34 mouse cellular contexts compared by ENCODE assay signal in genomic region chr16:30508738-30509137, GRCm38 (mm10).
"Had no signal": no experiment of that assay in that cellular context is flagged by ENCODE, and none has a peak within 500 bp of the region (broad histone marks: within the 10 kb centered on the region; RNA-seq: fewer than 3 reads in every experiment).

No protein-coding gene starts in this region.

- H3K4me3 ChIP-seq: heart, embryonic 10.5 days; heart, embryonic 12.5 days; heart, embryonic 13.5 days; heart, embryonic 15.5 days; hindbrain, embryonic 10.5 days; hindbrain, embryonic 12.5 days; hindbrain, embryonic 13.5 days; hindbrain, embryonic 15.5 days; intestine, embryonic 15.5 days; kidney, embryonic 15.5 days; layer of hippocampus, adult 2 months had no signal

- H3K27me3 ChIP-seq: hindbrain, embryonic 12.5 days; hindbrain, embryonic 13.5 days; hindbrain, embryonic 15.5 days; intestine, embryonic 15.5 days; kidney, embryonic 15.5 days had no signal

- H3K9ac ChIP-seq: heart, embryonic 12.5 days; heart, embryonic 13.5 days; heart, embryonic 15.5 days; hindbrain, embryonic 12.5 days; hindbrain, embryonic 13.5 days; hindbrain, embryonic 14.5 days; hindbrain, embryonic 15.5 days; intestine, embryonic 15.5 days; kidney, embryonic 15.5 days had no signal

- DNase-seq: heart, postnatal 14 days; heart, postnatal 36 days; heart, postnatal 4 days; kidney, adult 11 months; kidney, adult 18-20 months; kidney, adult 2 months; kidney, adult 8-10 months; kidney, adult 9 months; kidney, postnatal 10 days; kidney, postnatal 14 days; kidney, postnatal 25 days; kidney, postnatal 36 days; kidney, postnatal 4 days; layer of hippocampus, adult 9-11 months; layer of hippocampus, postnatal 36 days had no signal

- H3K27ac ChIP-seq: heart, embryonic 10.5 days; heart, embryonic 13.5 days; heart, embryonic 15.5 days; hindbrain, embryonic 10.5 days; hindbrain, embryonic 12.5 days; hindbrain, embryonic 13.5 days; hindbrain, embryonic 14.5 days; hindbrain, embryonic 15.5 days; hindbrain, postnatal 0 days; intestine, embryonic 15.5 days; kidney, embryonic 15.5 days; kidney, postnatal 0 days; layer of hippocampus, adult 2 months had no signal

- H3K36me3 ChIP-seq: heart, embryonic 10.5 days; heart, embryonic 12.5 days; heart, embryonic 13.5 days; heart, embryonic 15.5 days; hindbrain, embryonic 13.5 days; intestine, embryonic 15.5 days; kidney, embryonic 15.5 days had no signal

- ATAC-seq: hindbrain, embryonic 16.5 days; hindbrain, postnatal 0 days; inflammation-experienced regulatory T-cells, adult 6 months; intestine, embryonic 15.5 days; intestine, embryonic 16.5 days; intestine, postnatal 0 days had no signal

- H3K9me3 ChIP-seq: heart, embryonic 10.5 days; heart, embryonic 12.5 days; heart, embryonic 13.5 days; heart, embryonic 15.5 days; hindbrain, embryonic 10.5 days; hindbrain, embryonic 12.5 days; hindbrain, embryonic 13.5 days; hindbrain, embryonic 15.5 days; intestine, embryonic 15.5 days; kidney, embryonic 15.5 days had no signal

- H3K4me2 ChIP-seq: heart, embryonic 11.5 days; heart, embryonic 12.5 days; heart, embryonic 13.5 days; heart, embryonic 15.5 days; hindbrain, embryonic 12.5 days; hindbrain, embryonic 13.5 days; hindbrain, embryonic 14.5 days; hindbrain, embryonic 15.5 days; intestine, embryonic 15.5 days; kidney, embryonic 15.5 days had no signal
